ENCODE assay signal across 25 mouse cellular contexts in genomic region chr7:70729896-70730295, GRCm38 (mm10).
DNase-seq lines count a peak whose midpoint lies in the region; ATAC-seq and TF ChIP-seq lines count a peak whose summit lies in the region.
"Had no signal": no experiment of that assay in that cellular context is flagged by ENCODE, and none has a peak within 500 bp of the region (broad histone marks: within the 10 kb centered on the region; RNA-seq: fewer than 3 reads in every experiment).

No protein-coding gene starts in this region.

- H3K27me3 ChIP-seq in kidney, postnatal 0 days (ENCODE audit: insufficient read depth, low read length), result no peaks in the 10 kb centered on the region
- no peaks in the 10 kb centered on the region for H3K27me3 ChIP-seq in kidney, embryonic 14.5 days (ENCODE audit: control insufficient read depth, insufficient read depth, low read length)
- no peaks in the 10 kb centered on the region for H3K27me3 ChIP-seq in lung, embryonic 16.5 days (ENCODE audit: control insufficient read depth, insufficient read depth, low read depth, low read length)
- no peaks in the 10 kb centered on the region for H3K27me3 ChIP-seq in forebrain, embryonic 16.5 days (replicated peaks; ENCODE audit: control insufficient read depth, insufficient read depth, low read length)
- H3K27me3 ChIP-seq: midbrain, embryonic 13.5 days; neural tube, embryonic 13.5 days had no signal

- no peak overlapping the region for H3K4me2 ChIP-seq in kidney, postnatal 0 days (ENCODE audit: low read length)
- H3K4me2 ChIP-seq in kidney, embryonic 14.5 days (replicated peaks; ENCODE audit: low read depth, low read length), result no peak overlapping the region
- no peak overlapping the region for H3K4me2 ChIP-seq in lung, embryonic 16.5 days (ENCODE audit: low read depth, low read length)
- no peak overlapping the region for H3K4me2 ChIP-seq in forebrain, embryonic 16.5 days (ENCODE audit: low read length)
- H3K4me2 ChIP-seq: hindbrain, embryonic 14.5 days; midbrain, embryonic 13.5 days; neural tube, embryonic 13.5 days had no signal

- H3K36me3 ChIP-seq in kidney, postnatal 0 days (ENCODE audit: insufficient read depth, low read length), result no peaks in the 10 kb centered on the region
- no peaks in the 10 kb centered on the region for H3K36me3 ChIP-seq in kidney, embryonic 14.5 days (ENCODE audit: control insufficient read depth, insufficient read depth, low read length)
- H3K36me3 ChIP-seq in lung, embryonic 16.5 days (ENCODE audit: control insufficient read depth, insufficient read depth, low read length), result no peaks in the 10 kb centered on the region
- no peaks in the 10 kb centered on the region for H3K36me3 ChIP-seq in forebrain, embryonic 16.5 days (ENCODE audit: control insufficient read depth, insufficient read depth)
- H3K36me3 ChIP-seq: midbrain, embryonic 13.5 days; neural tube, embryonic 13.5 days had no signal

- H3K9me3 ChIP-seq in kidney, postnatal 0 days (replicated peaks; ENCODE audit: low read length), result no peaks in the 10 kb centered on the region
- H3K9me3 ChIP-seq in kidney, embryonic 14.5 days (ENCODE audit: control insufficient read depth, low read length), result no peaks in the 10 kb centered on the region
- no peaks in the 10 kb centered on the region for H3K9me3 ChIP-seq in lung, embryonic 16.5 days (ENCODE audit: control insufficient read depth, low read length)
- H3K9me3 ChIP-seq in forebrain, embryonic 16.5 days (ENCODE audit: control insufficient read depth, low read length), result no peaks in the 10 kb centered on the region
- H3K9me3 ChIP-seq: midbrain, embryonic 13.5 days; neural tube, embryonic 13.5 days had no signal

- H3K27ac ChIP-seq in kidney, postnatal 0 days, result no peak overlapping the region
- no peak overlapping the region for H3K27ac ChIP-seq in kidney, embryonic 14.5 days (ENCODE audit: low read depth, low read length)
- no peak overlapping the region for H3K27ac ChIP-seq in lung, embryonic 16.5 days (ENCODE audit: low read length)
- no peak overlapping the region for H3K27ac ChIP-seq in forebrain, embryonic 16.5 days (ENCODE audit: low read length)
- H3K27ac ChIP-seq: hindbrain, embryonic 14.5 days; liver, embryonic 14.5 days; macrophage; midbrain, embryonic 13.5 days; neural tube, embryonic 13.5 days; stomach, postnatal 0 days had no signal

- ATAC-seq in kidney, postnatal 0 days (replicated peaks; ENCODE audit: low FRiP score, low read depth), result no peak
- ATAC-seq in kidney, embryonic 14.5 days (ENCODE audit: low FRiP score, low TSS enrichment), result no peak
- ATAC-seq in lung, embryonic 16.5 days (ENCODE audit: low read depth), result peak; percentile 59; the same call in 1 of the 2 replicates
- no peak for ATAC-seq in forebrain, embryonic 16.5 days
- ATAC-seq: forebrain, postnatal 0 days; intestine, postnatal 0 days; midbrain, embryonic 13.5 days had no signal

- no peak overlapping the region for H3K9ac ChIP-seq in kidney, postnatal 0 days (ENCODE audit: low read depth, low read length)
- no peak overlapping the region for H3K9ac ChIP-seq in kidney, embryonic 14.5 days (ENCODE audit: low read depth, low read length)
- no peak overlapping the region for H3K9ac ChIP-seq in lung, embryonic 16.5 days (ENCODE audit: low read length)
- no peak overlapping the region for H3K9ac ChIP-seq in forebrain, embryonic 16.5 days (replicated peaks; ENCODE audit: low read depth, low read length)
- H3K9ac ChIP-seq: forebrain, postnatal 0 days; hindbrain, embryonic 14.5 days; liver, embryonic 14.5 days; midbrain, embryonic 13.5 days; neural tube, embryonic 13.5 days had no signal

- peak; percentile 7 to 14 for DNase-seq in heart, adult 18-20 months
- no peak for DNase-seq in heart, adult 8-10 months (ENCODE audit: low spot score)
- peak; percentile 63 for DNase-seq in kidney, postnatal 0 days (ENCODE audit: low spot score)
- no peak for DNase-seq in lung, postnatal 25 days (ENCODE audit: low spot score)
- peak; percentile 30 to 42 for DNase-seq in lung, postnatal 4 days
- DNase-seq: cerebellum, adult 18-20 months; cerebellum, postnatal 10 days; forebrain, postnatal 0 days; gastrocnemius, postnatal 10 days; layer of hippocampus, postnatal 36 days; liver; right cerebral cortex, postnatal 4 days; thymus, adult 18-20 months; thymus, postnatal 25 days had no signal

- 64% methylated on average over 8 of the region's 8 CpGs for WGBS in kidney, postnatal 0 days
- WGBS in kidney, embryonic 14.5 days, result 86% methylated on average over 8 of the region's 8 CpGs
- WGBS in lung, embryonic 16.5 days, result 40% methylated on average over 8 of the region's 8 CpGs
- WGBS in forebrain, embryonic 16.5 days, result 88% methylated on average over 8 of the region's 8 CpGs

- H3K4me3 ChIP-seq in kidney, postnatal 0 days (replicated peaks; ENCODE audit: low read depth, low read length), result no peak overlapping the region
- no peak overlapping the region for H3K4me3 ChIP-seq in kidney, embryonic 14.5 days (ENCODE audit: low read length)
- no peak overlapping the region for H3K4me3 ChIP-seq in lung, embryonic 16.5 days (ENCODE audit: low read length)
- H3K4me3 ChIP-seq in forebrain, embryonic 16.5 days (replicated peaks; ENCODE audit: low read length), result no peak overlapping the region
- H3K4me3 ChIP-seq: erythroblast, embryonic 14.5 days; midbrain, embryonic 13.5 days; neural tube, embryonic 13.5 days had no signal

- H3K4me1 ChIP-seq in kidney, postnatal 0 days (replicated peaks; ENCODE audit: insufficient read depth, low read length), result no peaks in the 10 kb centered on the region
- no peaks in the 10 kb centered on the region for H3K4me1 ChIP-seq in kidney, embryonic 14.5 days (ENCODE audit: control insufficient read depth, insufficient read depth, low read length)
- H3K4me1 ChIP-seq in lung, embryonic 16.5 days (replicated peaks; ENCODE audit: control insufficient read depth, insufficient read depth, low read length), result 0 out of 2 replicates have a peak, but pooled peaks cover 2% of the 10 kb centered on the region
- H3K4me1 ChIP-seq in forebrain, embryonic 16.5 days (replicated peaks; ENCODE audit: control insufficient read depth, insufficient read depth, low read length), result no peaks in the 10 kb centered on the region
- H3K4me1 ChIP-seq: midbrain, embryonic 13.5 days; neural tube, embryonic 13.5 days had no signal

- no peak for TF ChIP-seq CTCF in kidney, postnatal 0 days (IDR thresholded peaks at IDR 0.05; ENCODE audit: low read depth)

Comparison
In these comparisons a context has a peak if more than half of its experiments do, and no peak if none do; other contexts are left out.
1. DNase-seq: peak in heart, adult 18-20 months (2 of 2), kidney, postnatal 0 days (single experiment) and lung, postnatal 4 days (2 of 2); none in heart, adult 8-10 months (single experiment) and lung, postnatal 25 days (single experiment).